Mouse (Mus musculus): ENCODE measurements around the gene Clca3a1. TPM values are rescaled to one million over a fixed set of nuclear protein-coding genes. Genes with fewer than 3 reads are reported as not detected.

Clca3a1 gene
- polyA plus RNA-seq, 1 experiment, result 0.33 TPM

DNA sequence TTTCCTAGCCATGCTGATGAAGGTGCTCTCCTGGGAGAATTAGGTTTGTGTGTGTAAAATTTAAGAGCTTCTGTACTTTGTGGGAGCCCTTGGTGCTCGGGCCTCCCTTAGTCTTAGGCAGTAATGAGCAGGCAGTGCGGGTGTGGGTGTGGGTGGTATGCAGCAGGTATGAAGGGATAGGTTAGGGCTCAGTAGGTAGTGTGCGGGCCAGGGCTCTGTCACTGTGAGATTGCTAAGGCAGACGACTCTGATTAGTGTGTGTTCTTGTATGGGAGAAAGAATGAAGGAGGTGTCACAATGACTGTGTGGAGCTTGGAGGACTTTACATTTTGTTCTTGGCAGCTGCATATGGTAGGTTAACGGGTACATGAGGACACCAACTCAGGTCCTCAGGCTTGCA, 74.6 kb downstream of the Clca3a1 start:
- Histone ChIP-seq H3K27ac (ENCODE audit: insufficient read depth, low read length) (no peak overlapping the region), H3K4me3 (ENCODE audit: insufficient read depth, low read length) (no peak overlapping the region), H3K4me1 (ENCODE audit: control insufficient read depth, insufficient read depth, low read length) (peaks cover 1% of the 10 kb centered on the region; the same call in 1 of the 2 replicates)
- no peak for TF ChIP-seq CTCF (IDR thresholded peaks at IDR 0.05; ENCODE audit: extremely low read depth, insufficient read depth, low read length)
- TF ChIP-seq POLR2A (IDR thresholded peaks at IDR 0.05; ENCODE audit: extremely low read depth, insufficient read depth, low read length), result no peak

DNA sequence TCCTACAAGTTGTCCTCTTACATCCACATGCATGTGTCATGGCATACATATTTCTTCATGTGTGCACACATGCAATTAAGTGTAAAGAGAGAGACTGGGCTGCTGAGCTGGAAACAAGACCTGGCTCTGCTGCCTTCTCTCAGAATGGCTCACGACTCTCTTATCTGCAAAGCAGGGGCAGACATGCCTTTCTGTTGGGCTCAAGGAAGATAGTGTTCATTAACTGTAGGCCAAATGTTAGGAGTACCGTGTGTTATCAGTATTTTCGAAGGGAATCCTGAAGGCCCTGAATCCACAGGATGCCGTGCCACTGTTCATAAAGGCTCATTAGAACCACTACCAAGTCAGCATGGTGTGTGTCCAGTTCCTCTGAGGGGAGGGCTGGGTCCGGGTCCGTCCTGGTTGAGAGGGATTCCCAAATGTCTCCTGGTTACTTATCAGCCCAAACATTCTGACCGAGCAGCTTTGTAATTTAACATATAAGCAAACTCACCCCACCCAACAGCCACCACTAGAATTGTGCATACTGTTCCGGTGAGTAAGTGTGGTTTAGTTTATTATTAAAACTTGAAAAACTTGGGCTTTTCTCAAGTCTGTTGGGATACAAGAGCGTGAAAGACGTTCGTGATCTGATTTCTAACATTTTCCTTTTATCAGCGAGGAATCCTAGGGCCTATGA, 77.5 kb downstream of the Clca3a1 start:
- Histone ChIP-seq H3K4me1 (ENCODE audit: control insufficient read depth, insufficient read depth, low read length) (peaks cover 1% of the 10 kb centered on the region; the same call in 1 of the 2 replicates), H3K4me3 (ENCODE audit: insufficient read depth, low read length) (no peak overlapping the region), H3K27ac (ENCODE audit: insufficient read depth, low read length) (no peak overlapping the region)
- TF ChIP-seq POLR2A (IDR thresholded peaks at IDR 0.05; ENCODE audit: extremely low read depth, insufficient read depth, low read length) (no peak), CTCF (IDR thresholded peaks at IDR 0.05; ENCODE audit: extremely low read depth, insufficient read depth, low read length) (no peak)

DNA sequence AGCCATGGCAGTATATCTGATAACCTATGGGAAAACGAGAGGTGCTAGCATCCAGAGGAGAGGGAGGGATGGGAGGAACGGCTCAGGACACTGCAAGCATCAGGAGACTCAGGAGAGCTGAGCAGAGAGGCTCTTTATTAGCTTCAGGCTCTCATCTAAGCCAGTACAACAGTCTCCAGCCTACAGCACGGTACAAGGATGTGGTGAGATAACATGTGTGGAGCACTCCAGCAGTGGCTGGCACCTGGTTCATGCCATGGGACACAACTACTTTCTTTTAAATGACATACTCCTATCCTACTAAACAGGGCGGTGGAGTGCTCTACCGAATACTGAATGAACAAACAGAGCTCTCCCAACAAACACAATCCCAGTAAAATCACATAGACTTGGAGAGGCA, 79.2 kb downstream of the Clca3a1 start:
- H3K27ac ChIP-seq (ENCODE audit: insufficient read depth, low read length), result no peak overlapping the region
- H3K4me3 ChIP-seq (ENCODE audit: insufficient read depth, low read length), result no peak overlapping the region
- H3K4me1 ChIP-seq (ENCODE audit: control insufficient read depth, insufficient read depth, low read length), result peaks cover under 1% of the 10 kb centered on the region; the same call in 1 of the 2 replicates
- TF ChIP-seq CTCF (IDR thresholded peaks at IDR 0.05; ENCODE audit: extremely low read depth, insufficient read depth, low read length) (no peak), POLR2A (IDR thresholded peaks at IDR 0.05; ENCODE audit: extremely low read depth, insufficient read depth, low read length) (no peak)

DNA sequence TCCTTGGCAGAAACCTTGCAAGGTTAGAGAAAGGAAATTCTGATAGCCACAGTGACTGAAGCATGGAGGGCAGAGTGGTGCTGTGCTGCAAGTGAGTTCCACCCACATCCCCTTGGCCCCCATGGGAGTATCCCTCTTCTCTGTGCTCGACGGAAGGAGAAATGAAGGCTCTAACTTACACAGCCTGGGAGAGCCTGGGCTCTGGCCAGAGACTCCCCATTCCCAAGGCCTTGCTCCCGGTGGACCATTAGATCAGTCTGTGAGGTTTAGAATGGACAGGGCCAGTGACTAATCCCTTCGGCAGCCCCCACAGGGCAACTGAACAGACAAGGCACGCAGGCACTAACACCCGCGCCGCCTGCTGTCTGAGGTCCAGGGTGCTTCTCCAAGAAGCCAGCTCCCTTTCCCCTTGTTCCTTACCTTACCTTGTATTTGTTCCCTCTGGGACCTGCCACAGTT, 81.0 kb downstream of the Clca3a1 start:
- Histone ChIP-seq H3K4me1 (ENCODE audit: control insufficient read depth, insufficient read depth, low read length) (no peaks in the 10 kb centered on the region), H3K4me3 (ENCODE audit: insufficient read depth, low read length) (no peak overlapping the region), H3K27ac (ENCODE audit: insufficient read depth, low read length) (no peak overlapping the region)
- TF ChIP-seq POLR2A (IDR thresholded peaks at IDR 0.05; ENCODE audit: extremely low read depth, insufficient read depth, low read length), result no peak
- no peak for TF ChIP-seq CTCF (IDR thresholded peaks at IDR 0.05; ENCODE audit: extremely low read depth, insufficient read depth, low read length)

Other genes with a start within 250 kb of the Clca3a1 start
- gene Hs2st1, start 190.8 kb downstream of the Clca3a1 start, polyA plus RNA-seq (2012; rRNA removed), result 26.4 and 27.5 TPM in 2 replicates
- 265 and 279 TPM in 2 replicates for gene Selenof, start 190.7 kb downstream of the Clca3a1 start, polyA plus RNA-seq (2012; rRNA removed)
- gene Sh3glb1, start 40.6 kb downstream of the Clca3a1 start, polyA plus RNA-seq (2012; rRNA removed), result 25.8 and 27.3 TPM in 2 replicates
- 0.08 and 0.15 TPM in 2 replicates for gene Clca3a2, start 58.5 kb upstream of the Clca3a1 start, polyA plus RNA-seq (2012; rRNA removed)
- gene Clca3b, start 88.4 kb upstream of the Clca3a1 start, polyA plus RNA-seq (2012; rRNA removed), result not detected in 2 replicates
- gene Clca4b, start 171.6 kb upstream of the Clca3a1 start, polyA plus RNA-seq (2012; rRNA removed), result not detected in 2 replicates
- not detected in 2 replicates for gene Clca4a, start 214.1 kb upstream of the Clca3a1 start, polyA plus RNA-seq (2012; rRNA removed)